Mouse (Mus musculus): ENCODE data around the gene Npb. TPM values are rescaled to one million over a fixed set of nuclear protein-coding genes. Genes with fewer than 3 reads are reported as not detected.

The Npb gene
- polyA plus RNA-seq, 1 experiment from 2014 or later: not detected

DNA sequence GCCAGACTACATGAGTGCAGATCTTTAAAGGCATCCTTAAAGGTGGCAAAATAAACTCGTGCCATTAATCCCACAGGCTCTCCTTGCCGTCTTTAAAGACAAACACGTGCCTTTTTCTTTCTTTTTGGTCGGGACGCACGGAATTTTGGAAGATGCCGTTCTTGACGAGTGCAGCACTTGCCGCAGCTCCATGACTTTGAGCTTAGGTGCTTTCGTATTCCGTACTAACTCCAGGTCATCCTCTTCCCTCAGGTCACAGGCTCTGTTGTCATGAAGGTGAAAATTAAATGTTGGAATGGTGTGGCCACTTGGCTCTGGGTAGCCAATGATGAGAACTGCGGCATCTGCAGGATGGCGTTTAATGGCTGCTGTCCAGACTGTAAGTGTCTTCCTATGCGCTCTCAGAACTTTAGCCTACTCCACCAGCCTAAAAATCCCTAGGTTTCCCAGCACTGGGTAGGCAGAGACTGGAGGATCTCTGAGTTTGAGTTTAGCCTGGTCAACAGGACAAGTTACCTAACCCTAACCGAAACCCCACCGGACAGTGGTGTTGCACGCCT lies 9.2 kb upstream of the Npb start:
- Histone ChIP-seq H3K4me1 (ENCODE audit: control insufficient read depth, insufficient read depth, low read length) (peaks cover 2% of the 10 kb centered on the region), H3K36me3 (replicated peaks; ENCODE audit: control insufficient read depth, insufficient read depth, low read depth, low read length) (peaks cover 6% of the 10 kb centered on the region), H3K9me3 (replicated peaks; ENCODE audit: control insufficient read depth, low read length) (no peaks in the 10 kb centered on the region), H3K4me2 (ENCODE audit: low read depth, low read length) (peak overlapping the region; percentile 94), H3K27me3 (ENCODE audit: control insufficient read depth, insufficient read depth, low read length) (no peaks in the 10 kb centered on the region), H3K27ac (replicated peaks; ENCODE audit: low read depth, low read length) (peak overlapping the region; percentile 38; the same call in 1 of the 2 replicates), H3K4me3 (ENCODE audit: low read depth, low read length) (peak overlapping the region; percentile 99), H3K9ac (replicated peaks; ENCODE audit: low read length) (peak overlapping the region; percentile 61)
- ATAC-seq (replicated peaks; ENCODE audit: insufficient number of reproducible peaks, low FRiP score, low TSS enrichment, low read depth): no peak
- DNase-seq (ENCODE audit: low spot score): no peak
- 50% methylated on average over 17 of the region's 17 CpGs for WGBS

GRCm38 (mm10) chr11:120600716-120601115 lies 7.6 kb upstream of the Npb start:
- Histone ChIP-seq H3K4me3 (ENCODE audit: low read depth, low read length) (no peak overlapping the region), H3K4me2 (ENCODE audit: low read depth, low read length) (no peak overlapping the region), H3K36me3 (replicated peaks; ENCODE audit: control insufficient read depth, insufficient read depth, low read depth, low read length) (no peaks in the 10 kb centered on the region; the same call in none of the 2 replicates), H3K27me3 (ENCODE audit: control insufficient read depth, insufficient read depth, low read length) (no peaks in the 10 kb centered on the region), H3K4me1 (ENCODE audit: control insufficient read depth, insufficient read depth, low read length) (peaks cover 2% of the 10 kb centered on the region), H3K27ac (replicated peaks; ENCODE audit: low read depth, low read length) (no peak overlapping the region), H3K9ac (replicated peaks; ENCODE audit: low read length) (no peak overlapping the region), H3K9me3 (replicated peaks; ENCODE audit: control insufficient read depth, low read length) (no peaks in the 10 kb centered on the region)
- no peak for DNase-seq (ENCODE audit: low spot score)
- 94% methylated on average over 3 of the region's 3 CpGs for WGBS
- no peak for ATAC-seq (replicated peaks; ENCODE audit: insufficient number of reproducible peaks, low FRiP score, low TSS enrichment, low read depth)

GRCm38 (mm10) chr11:120603545-120603944 lies 4.7 kb upstream of the Npb start:
- Histone ChIP-seq H3K27me3 (ENCODE audit: control insufficient read depth, insufficient read depth, low read length) (peaks cover 3% of the 10 kb centered on the region; the same call in 1 of the 2 replicates), H3K9me3 (replicated peaks; ENCODE audit: control insufficient read depth, low read length) (no peaks in the 10 kb centered on the region), H3K27ac (replicated peaks; ENCODE audit: low read depth, low read length) (no peak overlapping the region), H3K9ac (replicated peaks; ENCODE audit: low read length) (no peak overlapping the region), H3K4me2 (ENCODE audit: low read depth, low read length) (no peak overlapping the region), H3K36me3 (replicated peaks; ENCODE audit: control insufficient read depth, insufficient read depth, low read depth, low read length) (no peaks in the 10 kb centered on the region; the same call in 1 of the 2 replicates), H3K4me1 (ENCODE audit: control insufficient read depth, insufficient read depth, low read length) (peaks cover 5% of the 10 kb centered on the region), H3K4me3 (ENCODE audit: low read depth, low read length) (no peak overlapping the region)
- ATAC-seq (replicated peaks; ENCODE audit: insufficient number of reproducible peaks, low FRiP score, low TSS enrichment, low read depth) (no peak), DNase-seq (ENCODE audit: low spot score) (no peak)
- 83% methylated on average over 2 of the region's 2 CpGs for WGBS

- WGBS: 95% methylated on average over 7 of the region's 7 CpGs
- Histone ChIP-seq H3K36me3 (replicated peaks; ENCODE audit: control insufficient read depth, insufficient read depth, low read depth, low read length) (no peaks in the 10 kb centered on the region; the same call in 1 of the 2 replicates), H3K4me1 (ENCODE audit: control insufficient read depth, insufficient read depth, low read length) (peaks cover 5% of the 10 kb centered on the region), H3K9me3 (replicated peaks; ENCODE audit: control insufficient read depth, low read length) (no peaks in the 10 kb centered on the region), H3K27ac (replicated peaks; ENCODE audit: low read depth, low read length) (no peak overlapping the region), H3K9ac (replicated peaks; ENCODE audit: low read length) (no peak overlapping the region), H3K4me3 (ENCODE audit: low read depth, low read length) (no peak overlapping the region), H3K4me2 (ENCODE audit: low read depth, low read length) (no peak overlapping the region), H3K27me3 (ENCODE audit: control insufficient read depth, insufficient read depth, low read length) (peaks cover 3% of the 10 kb centered on the region; the same call in 1 of the 2 replicates)
- no peak for ATAC-seq (replicated peaks; ENCODE audit: insufficient number of reproducible peaks, low FRiP score, low TSS enrichment, low read depth)
- no peak for DNase-seq (ENCODE audit: low spot score)
Observed at GRCm38 (mm10) chr11:120605667-120606066, 2.6 kb upstream of the Npb start.

GRCm38 (mm10) chr11:120606764-120607163 lies 1.5 kb upstream of the Npb start:
- WGBS: 78% methylated on average over 4 of the region's 4 CpGs
- no peak overlapping the region for H3K4me2 ChIP-seq (ENCODE audit: low read depth, low read length)
- no peak overlapping the region for H3K27ac ChIP-seq (replicated peaks; ENCODE audit: low read depth, low read length)
- peaks cover 5% of the 10 kb centered on the region for H3K4me1 ChIP-seq (ENCODE audit: control insufficient read depth, insufficient read depth, low read length)
- H3K9me3 ChIP-seq (replicated peaks; ENCODE audit: control insufficient read depth, low read length): no peaks in the 10 kb centered on the region
- no peak overlapping the region for H3K4me3 ChIP-seq (ENCODE audit: low read depth, low read length)
- peaks cover 3% of the 10 kb centered on the region; the same call in 1 of the 2 replicates for H3K27me3 ChIP-seq (ENCODE audit: control insufficient read depth, insufficient read depth, low read length)
- no peak for ATAC-seq (replicated peaks; ENCODE audit: insufficient number of reproducible peaks, low FRiP score, low TSS enrichment, low read depth)
- no peaks in the 10 kb centered on the region; the same call in 1 of the 2 replicates for H3K36me3 ChIP-seq (replicated peaks; ENCODE audit: control insufficient read depth, insufficient read depth, low read depth, low read length)
- no peak overlapping the region for H3K9ac ChIP-seq (replicated peaks; ENCODE audit: low read length)
- DNase-seq (ENCODE audit: low spot score): no peak

GRCm38 (mm10) chr11:120609250-120609649 lies 973 bp downstream of the Npb start:
- WGBS: 45% methylated on average over 7 of the region's 8 CpGs
- H3K9ac ChIP-seq (replicated peaks; ENCODE audit: low read length): no peak overlapping the region
- ATAC-seq (replicated peaks; ENCODE audit: insufficient number of reproducible peaks, low FRiP score, low TSS enrichment, low read depth) (peak; percentile 49; the same call in 1 of the 2 replicates), DNase-seq (ENCODE audit: low spot score) (no peak)
- peaks cover 5% of the 10 kb centered on the region; the same call in 1 of the 2 replicates for H3K36me3 ChIP-seq (replicated peaks; ENCODE audit: control insufficient read depth, insufficient read depth, low read depth, low read length)
- H3K4me1 ChIP-seq (ENCODE audit: control insufficient read depth, insufficient read depth, low read length): peaks cover 5% of the 10 kb centered on the region
- no peak overlapping the region for H3K27ac ChIP-seq (replicated peaks; ENCODE audit: low read depth, low read length)
- no peak overlapping the region for H3K4me2 ChIP-seq (ENCODE audit: low read depth, low read length)
- H3K27me3 ChIP-seq (ENCODE audit: control insufficient read depth, insufficient read depth, low read length): peaks cover 3% of the 10 kb centered on the region; the same call in 1 of the 2 replicates
- no peak overlapping the region for H3K4me3 ChIP-seq (ENCODE audit: low read depth, low read length)
- H3K9me3 ChIP-seq (replicated peaks; ENCODE audit: control insufficient read depth, low read length): no peaks in the 10 kb centered on the region

- Histone ChIP-seq H3K9me3 (replicated peaks; ENCODE audit: control insufficient read depth, low read length) (no peaks in the 10 kb centered on the region), H3K27ac (replicated peaks; ENCODE audit: low read depth, low read length) (no peak overlapping the region), H3K27me3 (ENCODE audit: control insufficient read depth, insufficient read depth, low read length) (peaks cover 3% of the 10 kb centered on the region; the same call in 1 of the 2 replicates), H3K9ac (replicated peaks; ENCODE audit: low read length) (no peak overlapping the region), H3K4me1 (ENCODE audit: control insufficient read depth, insufficient read depth, low read length) (peaks cover 5% of the 10 kb centered on the region), H3K4me2 (ENCODE audit: low read depth, low read length) (no peak overlapping the region), H3K36me3 (replicated peaks; ENCODE audit: control insufficient read depth, insufficient read depth, low read depth, low read length) (peaks cover 9% of the 10 kb centered on the region), H3K4me3 (ENCODE audit: low read depth, low read length) (no peak overlapping the region)
- DNase-seq (ENCODE audit: low spot score): no peak
- 80% methylated on average over 9 of the region's 9 CpGs for WGBS
- no peak for ATAC-seq (replicated peaks; ENCODE audit: insufficient number of reproducible peaks, low FRiP score, low TSS enrichment, low read depth)
Observed at GRCm38 (mm10) chr11:120610477-120611046, 2.3 kb downstream of the Npb start.

DNA sequence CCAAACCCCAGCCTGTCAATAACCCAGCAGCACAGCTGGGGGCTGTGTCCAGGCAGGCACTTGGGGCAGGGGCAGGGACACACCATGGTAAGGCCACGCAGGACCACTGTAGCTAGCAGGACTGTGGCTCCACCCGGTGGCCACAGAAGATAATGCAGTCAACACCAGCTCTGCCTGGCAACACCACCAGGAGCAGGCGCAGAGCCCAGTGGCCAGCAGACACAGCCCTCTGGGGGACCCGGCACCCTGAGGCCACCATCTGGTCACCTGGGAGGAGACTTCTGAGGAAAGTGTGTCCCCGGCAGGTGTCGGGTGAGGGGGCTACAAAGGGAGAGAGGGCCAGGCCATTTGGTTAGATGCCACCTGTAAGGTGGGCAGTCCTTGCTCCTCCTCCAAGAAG lies 4.5 kb downstream of the Npb start:
- Histone ChIP-seq H3K4me1 (ENCODE audit: control insufficient read depth, insufficient read depth, low read length) (peaks cover 5% of the 10 kb centered on the region), H3K27me3 (ENCODE audit: control insufficient read depth, insufficient read depth, low read length) (peaks cover 3% of the 10 kb centered on the region; the same call in 1 of the 2 replicates), H3K4me3 (ENCODE audit: low read depth, low read length) (no peak overlapping the region; the same call in 1 of the 2 replicates), H3K27ac (replicated peaks; ENCODE audit: low read depth, low read length) (no peak overlapping the region), H3K9ac (replicated peaks; ENCODE audit: low read length) (no peak overlapping the region), H3K36me3 (replicated peaks; ENCODE audit: control insufficient read depth, insufficient read depth, low read depth, low read length) (peaks cover 9% of the 10 kb centered on the region), H3K4me2 (ENCODE audit: low read depth, low read length) (no peak overlapping the region), H3K9me3 (replicated peaks; ENCODE audit: control insufficient read depth, low read length) (no peaks in the 10 kb centered on the region)
- ATAC-seq (replicated peaks; ENCODE audit: insufficient number of reproducible peaks, low FRiP score, low TSS enrichment, low read depth) (no peak), DNase-seq (ENCODE audit: low spot score) (peak; percentile 69)
- 48% methylated on average over 6 of the region's 6 CpGs for WGBS
